Mouse (Mus musculus): ENCODE measurements at regions not wholly inside any gene's neighbourhood (a gene's known extent, or its start where the extent isn't known, plus 50 kb on each side); places are given as distances from the start of the nearest gene placed in this dataset.
"Not testable (repeated sequence)": the region's sequence is repeated elsewhere in the genome, so short reads cannot be mapped to it uniquely, and the experiment has no call there.

DNA sequence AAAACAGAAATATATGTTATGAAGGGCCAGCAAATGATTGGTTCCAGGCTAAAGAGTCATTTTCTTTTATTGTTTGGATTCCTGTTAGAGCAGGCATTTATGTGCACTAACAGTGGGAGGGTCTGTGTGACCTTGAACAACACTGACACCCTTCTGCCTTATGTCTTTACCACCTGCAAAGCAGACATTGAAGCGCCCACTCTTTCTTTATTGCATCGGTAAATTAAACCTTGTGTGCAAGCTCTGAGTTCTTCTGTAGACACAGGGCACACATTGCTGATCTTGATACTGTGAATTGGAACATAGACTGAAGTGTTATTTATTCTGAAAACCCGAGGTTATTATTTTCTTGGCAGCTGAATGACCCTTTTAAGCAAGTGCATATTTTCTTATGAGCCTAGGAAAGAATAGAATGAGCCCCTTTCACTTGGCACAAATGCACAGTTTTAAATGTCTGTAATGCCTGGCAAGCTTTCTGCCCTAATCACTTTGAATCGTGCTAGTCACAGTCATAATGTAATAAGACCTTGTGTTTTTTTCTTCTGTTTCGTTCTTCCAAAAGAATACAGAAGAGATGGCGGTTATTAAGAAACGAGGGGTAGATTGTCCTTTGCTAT is 125.1 kb upstream of the Cobl start:
- DNase-seq: no peak

- DNase-seq: not testable (repeated sequence)
These were observed 120.3 kb upstream of the Cobl start for GRCm38 (mm10) chr11:12584851-12585680.

DNA sequence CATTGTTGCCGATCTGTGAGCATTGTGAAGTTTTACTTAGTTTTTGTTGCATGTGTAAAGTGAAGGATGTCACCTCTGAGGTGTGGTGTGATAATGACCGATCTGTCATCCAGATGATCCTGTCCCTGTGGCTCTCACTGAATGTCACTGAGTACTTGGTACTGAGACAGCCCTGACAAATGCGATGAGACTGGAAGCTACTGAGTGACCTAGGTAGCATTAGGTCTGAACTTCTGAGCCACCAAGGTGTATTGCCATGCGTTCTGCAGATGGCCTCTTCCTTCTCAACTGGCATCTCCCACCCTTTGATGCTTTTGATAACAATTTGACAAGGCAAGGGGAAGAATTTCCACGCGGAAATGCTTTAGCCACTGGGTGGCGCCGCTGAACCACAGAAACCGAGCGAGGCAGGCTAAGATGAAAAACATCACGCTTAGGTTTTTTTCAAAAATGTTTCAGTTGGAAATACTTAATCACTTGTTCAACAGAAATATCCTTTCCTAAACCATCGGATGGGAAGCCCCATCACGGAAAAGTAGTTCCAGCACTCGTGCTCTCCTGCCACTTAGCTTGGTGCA is 114.3 kb upstream of the Cobl start:
- peak; percentile 14 to 24 for DNase-seq

DNA sequence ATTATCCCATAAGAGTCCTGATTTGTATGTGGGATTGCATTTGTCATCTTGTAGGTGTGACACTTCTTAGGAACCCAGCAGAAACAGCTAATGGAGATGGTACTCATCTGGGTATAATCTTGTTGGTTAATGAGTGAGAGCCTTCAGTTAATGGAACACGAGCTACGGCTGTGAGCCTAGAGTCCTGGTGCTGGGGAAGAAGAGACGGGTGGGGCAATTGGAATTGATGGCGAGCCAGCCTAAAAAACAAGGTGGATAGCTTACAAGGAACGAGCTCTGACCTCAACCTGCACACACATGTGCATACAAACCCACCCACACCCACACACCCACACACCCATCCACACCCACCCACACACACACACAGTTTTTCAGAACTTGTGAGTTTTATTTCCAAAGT is 94.9 kb upstream of the Cobl start:
- no peak for DNase-seq

DNA sequence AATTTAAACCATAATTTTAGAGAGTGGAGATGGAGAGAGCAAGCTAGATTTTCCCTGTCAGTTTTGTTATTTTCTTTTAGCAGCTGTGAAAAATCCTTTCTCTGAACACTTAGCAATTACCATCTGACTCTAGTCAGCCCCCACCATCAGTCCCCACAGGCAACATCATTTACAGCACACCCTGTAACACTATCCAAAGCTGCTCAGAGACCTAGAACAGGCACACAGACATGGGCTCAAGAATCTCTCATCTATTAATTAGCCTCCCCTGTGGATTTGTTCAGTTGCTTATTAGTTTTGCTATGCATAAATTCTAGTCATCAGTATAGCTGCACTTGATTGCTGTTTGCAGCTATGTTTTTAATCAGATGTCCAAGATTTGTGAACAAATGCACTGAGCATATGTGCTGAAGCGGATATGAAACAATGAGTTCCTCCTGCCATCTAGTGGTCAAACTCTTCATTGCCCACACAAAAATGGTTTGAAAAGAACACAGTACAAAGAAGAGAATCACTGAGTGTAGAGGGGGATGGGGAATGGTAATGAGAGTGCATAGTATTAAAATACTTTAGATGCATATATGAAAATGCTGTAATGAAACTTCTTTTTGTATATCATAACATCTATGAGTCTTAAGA is 94.4 kb upstream of the Cobl start:
- DNase-seq: peak in 1 of 2 experiments; percentile 7

DNA sequence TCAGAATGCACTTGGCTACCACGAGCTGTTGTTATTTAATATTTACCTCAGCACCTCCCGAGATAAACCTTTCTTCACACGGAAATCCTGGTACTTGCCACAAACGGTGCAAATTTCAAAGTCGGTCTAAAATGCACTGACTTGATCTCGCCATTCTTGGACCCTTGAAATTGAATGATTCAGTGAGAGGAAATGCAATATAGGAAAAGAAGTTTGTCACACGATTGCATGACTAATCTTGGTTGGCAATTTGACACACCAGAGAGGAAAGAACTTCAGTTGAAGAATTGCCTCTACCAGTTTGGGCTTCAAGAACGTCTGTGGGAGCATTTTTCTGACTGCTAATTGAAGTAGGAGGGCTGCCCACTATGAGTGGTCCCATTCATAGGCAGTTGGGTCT is 93.4 kb upstream of the Cobl start:
- no peak for DNase-seq

- no peak for DNase-seq
These were observed 81.0 kb upstream of the Cobl start for GRCm38 (mm10) chr11:12545771-12546170.

GRCm38 (mm10) chr11:12543042-12543441 is 78.3 kb upstream of the Cobl start:
- no peak for DNase-seq

DNA sequence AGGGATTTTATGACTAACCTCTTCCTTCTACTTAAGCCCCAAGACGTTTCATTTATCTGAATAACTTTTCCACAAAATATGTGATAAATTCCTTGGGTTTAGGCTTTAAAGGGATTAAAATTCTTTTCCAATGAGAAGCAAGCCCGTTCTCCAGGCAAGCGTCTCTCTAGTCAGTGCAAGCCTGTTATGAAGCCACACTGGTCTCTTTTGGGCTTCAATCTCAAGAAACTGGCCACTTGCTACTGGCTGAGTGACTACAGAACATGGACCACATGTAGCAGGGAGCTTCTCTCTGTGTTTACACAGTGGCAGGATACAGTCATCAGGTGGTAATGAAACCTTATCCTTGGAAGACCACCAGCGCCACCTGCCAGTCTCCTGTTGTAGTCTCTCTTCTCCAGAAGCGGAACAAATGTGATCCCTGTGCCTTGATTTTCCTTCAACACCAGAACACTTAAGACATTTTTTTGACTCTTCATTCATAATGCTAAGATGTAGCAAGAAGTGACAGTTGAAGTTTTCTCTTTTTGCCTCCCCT is 75.6 kb upstream of the Cobl start:
- DNase-seq: no peak

GRCm38 (mm10) chr11:12535063-12535462 is 70.3 kb upstream of the Cobl start:
- DNase-seq: no peak

- DNase-seq: peak; percentile 11 to 31
These were observed 67.5 kb upstream of the Cobl start for GRCm38 (mm10) chr11:12532288-12532687.

- not testable (repeated sequence) for DNase-seq
These were observed 57.3 kb upstream of the Cobl start for GRCm38 (mm10) chr11:12522063-12522462.

- DNase-seq: no peak
These were observed 56.5 kb upstream of the Cobl start for GRCm38 (mm10) chr11:12521286-12521685.

DNA sequence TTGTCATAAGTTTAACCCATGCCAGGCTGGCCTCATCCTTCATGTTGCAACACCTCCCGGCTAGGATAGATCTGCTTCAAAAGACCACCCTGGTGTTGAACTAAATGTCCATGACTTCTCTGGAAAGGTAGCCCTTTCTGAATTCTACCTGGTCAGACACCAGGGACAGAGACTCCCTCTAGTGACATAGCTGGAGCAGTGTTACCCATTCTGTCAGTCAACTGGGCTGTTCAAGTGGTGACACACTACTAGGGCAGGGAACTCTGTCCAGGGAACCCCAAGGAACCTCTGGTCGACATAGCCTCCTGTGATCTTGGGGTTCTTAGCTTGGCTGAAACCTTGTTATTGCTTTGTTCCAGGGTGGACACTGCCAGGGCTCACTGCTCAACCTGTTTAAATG is 51.6 kb upstream of the Cobl start:
- DNase-seq: no peak
